Mouse (Mus musculus): ENCODE results near the gene Sephs2.

Gene Sephs2

DNA sequence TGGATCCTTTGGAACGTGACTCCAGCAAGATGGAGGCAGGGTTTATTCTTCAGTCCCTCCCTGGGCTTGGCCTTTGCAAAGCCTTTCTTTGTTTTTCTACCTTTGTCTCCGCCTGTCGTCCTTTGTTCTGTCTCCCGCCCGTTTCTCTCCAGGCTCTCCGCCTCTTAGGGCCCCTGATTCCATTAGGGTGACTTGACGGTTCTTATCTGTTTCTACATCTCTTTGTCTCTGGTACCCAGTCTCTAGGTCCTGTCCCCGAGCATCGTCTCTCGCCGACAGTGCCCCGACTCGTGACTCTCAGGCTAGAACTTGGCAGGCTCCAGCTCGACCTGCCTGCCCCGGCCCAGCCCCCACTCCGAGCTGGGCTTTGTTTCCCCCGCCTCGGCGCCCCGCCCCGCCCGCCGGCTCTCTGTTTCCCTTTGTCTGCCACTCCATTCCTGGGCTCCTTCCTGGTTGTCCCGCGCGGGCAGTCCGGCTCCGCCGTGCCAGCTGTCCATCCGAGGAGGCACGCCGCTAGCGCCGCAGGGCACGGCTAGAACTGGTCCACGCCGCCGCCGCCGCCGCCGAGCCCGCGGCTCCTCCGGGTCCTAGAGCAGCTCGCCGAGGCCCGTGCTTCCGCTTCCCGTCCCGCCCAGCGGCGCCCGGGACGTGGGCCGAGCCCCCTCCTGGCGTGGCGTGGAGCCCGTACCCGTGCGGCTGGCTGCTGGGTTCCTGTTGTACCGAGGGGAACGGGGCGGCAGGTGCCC, 41.1 kb downstream of the Sephs2 start, which contains the start of the genes Zfp553 and Sept1:
Gene Zfp553 (plus strand): TSS at position 440 of the 746 bp plus-strand sequence.
Gene Sept1 (minus strand): TSS at position 509 of the 746 bp plus-strand sequence.
- DNase-seq, result peak; percentile 86

DNA sequence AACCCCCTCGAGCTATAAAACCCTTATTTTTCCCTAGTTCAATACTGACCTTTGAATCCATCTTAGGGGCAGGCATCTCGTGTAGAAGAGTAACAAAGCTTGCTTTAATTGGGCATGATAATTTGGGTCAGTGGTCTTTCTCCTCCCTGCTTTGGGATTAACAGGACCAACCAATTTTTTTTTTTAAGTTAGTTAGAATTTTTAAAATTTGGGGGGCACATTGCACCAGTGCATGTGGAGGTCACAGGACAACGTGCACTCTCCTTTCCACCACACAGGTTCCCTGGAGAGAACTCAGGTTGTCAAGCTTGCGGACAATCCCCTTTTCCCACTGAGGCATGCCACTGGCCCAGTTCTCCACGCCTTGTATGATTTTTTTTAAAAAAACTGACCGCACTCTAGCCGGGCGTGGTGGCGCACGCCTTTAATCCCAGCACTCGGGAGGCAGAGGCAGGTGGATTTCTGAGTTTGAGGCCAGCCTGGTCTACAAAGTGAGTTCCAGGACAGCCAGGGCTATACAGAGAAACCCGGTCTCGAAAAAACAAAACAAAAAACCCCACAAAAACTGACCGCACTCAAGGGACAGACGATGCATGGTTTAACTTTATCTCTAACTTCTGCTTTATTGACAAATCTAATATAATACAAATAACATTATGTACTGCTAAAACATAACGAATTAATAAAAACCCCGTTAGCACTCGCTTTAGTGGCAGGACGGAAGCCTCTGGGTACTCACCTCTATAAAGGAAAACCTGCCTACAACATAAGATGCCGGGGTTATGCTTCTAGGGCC, 41.8 kb downstream of the Sephs2 start:
- no peak for DNase-seq

DNA sequence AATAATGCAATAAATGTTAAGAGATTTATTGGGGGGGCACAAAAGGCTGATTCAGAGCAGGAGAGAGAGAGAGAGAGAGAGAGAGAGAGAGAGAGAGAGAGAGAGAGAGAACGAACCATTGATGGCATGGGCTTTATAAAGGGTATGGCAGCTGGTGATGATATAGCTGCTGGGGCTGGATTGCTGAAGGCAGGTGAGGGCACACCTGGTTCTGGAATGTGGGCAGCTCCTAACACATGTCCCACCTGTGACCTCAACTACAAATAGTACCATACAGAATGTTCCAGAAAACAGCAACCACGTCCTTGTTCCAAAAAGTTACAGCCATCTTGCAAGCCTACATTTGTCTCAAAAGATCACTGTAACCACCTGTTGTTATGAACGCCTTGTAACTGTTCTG, 42.5 kb downstream of the Sephs2 start:
- DNase-seq, result no peak

DNA sequence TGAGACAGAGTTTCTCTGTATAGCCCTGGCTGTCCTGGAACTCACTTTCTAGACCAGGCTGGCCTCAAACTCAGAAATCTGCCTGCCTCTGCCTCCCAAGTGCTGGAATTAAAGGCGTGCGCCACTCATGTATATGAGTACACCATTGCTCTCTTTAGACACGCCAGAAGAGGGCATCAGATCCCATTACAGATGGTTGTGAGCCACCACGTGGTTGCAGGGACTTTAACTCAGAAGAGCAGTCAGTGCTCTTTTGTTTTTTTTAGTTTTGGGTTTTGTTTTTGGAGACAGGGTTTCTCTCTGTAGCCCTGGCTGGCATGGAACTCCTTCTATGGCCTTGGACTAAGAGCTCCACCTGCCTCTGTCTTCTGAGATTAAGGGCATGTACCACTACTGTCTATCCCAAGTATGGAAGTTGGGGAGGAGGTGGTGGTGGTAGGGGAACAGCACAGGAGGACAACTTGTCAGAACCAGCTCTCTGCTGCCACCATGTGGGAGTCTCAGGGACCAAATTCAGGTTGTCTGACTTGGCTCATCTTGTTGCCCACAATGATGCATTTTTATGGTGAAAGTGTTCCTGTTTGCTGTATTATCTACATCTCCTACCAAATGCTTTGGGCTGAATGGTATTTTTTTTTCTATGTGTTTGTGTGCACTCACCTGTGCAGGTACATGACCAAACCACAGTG, 45.1 kb downstream of the Sephs2 start:
- DNase-seq, result peak; percentile 90

DNA sequence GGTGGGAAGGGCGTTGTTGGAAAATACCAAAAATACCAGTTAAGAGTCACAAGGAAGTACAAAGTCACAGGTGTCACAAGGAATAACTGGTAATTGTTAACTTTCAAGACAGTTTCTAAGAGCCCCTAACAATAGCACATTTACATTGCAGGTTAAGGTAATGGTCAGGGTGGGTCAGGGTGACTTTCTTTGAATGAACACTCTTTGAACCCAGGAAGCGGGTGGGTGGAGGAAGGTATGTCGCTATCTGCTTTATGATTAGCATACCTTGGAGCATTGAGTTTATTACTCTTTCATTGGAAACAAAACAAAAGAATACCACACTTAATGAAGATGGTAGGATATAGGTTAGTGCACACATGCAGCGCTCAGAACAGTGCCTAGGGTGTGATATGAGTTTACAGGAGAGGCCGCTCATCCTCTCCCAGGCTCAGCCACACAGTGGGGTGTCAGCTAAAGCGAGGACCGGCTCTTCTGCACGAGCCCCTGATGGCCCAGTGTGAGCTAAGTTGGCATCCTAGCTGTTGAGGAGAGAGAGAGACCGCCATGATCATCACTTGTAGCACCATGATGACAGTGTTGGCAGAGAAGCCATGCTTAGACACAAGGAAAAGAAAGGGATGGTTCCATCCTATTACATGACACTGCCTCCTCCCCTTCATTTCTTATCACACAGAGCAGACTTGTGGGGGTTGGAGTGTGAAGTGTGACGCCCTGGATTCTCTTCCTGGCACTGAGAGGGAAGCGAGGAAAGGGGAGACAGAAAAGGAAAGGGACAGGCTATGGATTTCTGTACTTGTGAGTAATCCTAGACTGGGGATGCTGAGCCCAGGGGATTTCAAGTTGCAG, 48.5 kb downstream of the Sephs2 start:
- no peak for DNase-seq

DNA sequence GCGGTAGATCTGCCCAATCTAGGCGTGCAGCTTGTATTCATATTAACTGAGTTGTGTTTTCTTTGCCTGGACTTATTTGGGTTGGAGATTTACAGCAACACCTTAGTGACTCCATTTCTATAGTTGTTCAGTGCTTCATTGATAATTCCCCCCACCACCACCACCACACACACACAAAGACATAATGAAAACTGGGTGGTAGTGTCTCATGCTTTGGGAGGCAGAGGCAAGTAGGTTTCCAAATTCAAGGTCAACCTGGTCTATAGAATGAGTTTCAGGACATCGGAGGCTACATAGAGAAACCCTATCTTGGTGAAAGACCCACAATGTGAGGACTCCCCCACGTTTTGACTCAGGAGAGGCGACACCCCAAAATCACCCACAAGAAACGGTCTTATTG, 49.2 kb downstream of the Sephs2 start:
- no peak for DNase-seq

DNA sequence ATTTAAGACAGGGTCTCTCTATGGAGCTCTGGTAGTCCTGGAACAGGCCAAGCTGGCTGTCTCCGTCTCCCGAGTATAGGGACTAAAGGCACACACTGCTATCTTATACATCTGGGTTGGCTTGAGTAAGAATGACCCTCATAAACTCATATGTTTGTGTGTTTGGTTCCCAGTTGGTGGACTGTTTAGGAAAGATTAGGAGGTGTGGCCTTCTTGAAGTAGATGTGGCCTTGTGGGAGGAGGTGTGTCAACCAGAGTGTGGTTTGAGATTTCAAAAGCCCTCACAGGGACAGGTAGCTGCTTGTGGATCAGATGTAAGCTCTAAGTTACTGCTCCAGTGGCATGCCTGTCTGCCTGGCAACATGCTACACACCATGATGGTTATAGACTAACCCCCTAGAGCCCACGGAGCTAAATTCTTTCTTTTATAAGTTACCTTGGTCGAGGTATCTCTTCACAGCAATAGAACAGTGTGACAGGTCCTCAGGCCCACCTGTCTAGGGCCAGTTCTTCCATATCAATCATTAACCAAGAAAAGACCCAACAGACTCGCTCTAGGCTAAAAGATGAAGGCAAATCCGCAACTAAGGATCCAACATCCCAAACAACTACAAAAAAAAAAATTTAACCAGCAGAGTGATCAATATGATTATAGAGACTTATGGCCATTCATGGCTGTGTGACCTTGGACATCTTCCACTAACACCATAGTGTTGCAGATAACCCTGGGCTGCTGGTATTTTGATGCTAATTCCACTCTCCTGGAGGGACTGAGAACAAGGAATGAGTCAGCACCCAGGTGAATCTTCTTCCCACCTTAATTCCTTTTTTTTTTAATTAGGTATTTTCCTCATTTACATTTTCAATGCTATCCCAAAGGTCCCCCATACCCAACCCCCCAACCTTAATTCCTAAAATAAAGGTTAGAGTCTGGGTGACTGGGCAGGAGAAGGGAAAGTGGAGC, 50.1 kb downstream of the Sephs2 start:
- DNase-seq, result no peak

DNA sequence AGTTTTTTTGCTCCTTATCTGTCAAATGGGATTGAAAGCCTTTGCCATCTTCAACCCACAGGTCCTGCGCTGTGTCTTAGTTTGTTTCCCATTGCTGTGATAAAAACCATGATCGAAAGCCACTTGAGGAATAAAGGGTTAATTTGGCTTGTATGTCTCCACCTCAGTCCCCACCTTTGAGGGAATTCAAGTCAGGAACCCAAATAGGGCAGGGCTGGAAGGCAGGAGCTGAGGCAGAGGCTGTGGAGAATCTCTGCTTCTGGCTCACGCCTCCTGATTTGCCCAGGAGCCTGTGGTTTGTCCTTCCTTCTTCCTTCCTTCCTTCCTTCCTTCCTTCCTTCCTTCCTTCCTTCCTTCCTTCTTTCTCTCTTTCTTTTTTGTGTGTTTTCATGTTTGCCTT, 50.7 kb downstream of the Sephs2 start:
- DNase-seq, result no peak

All from lung, postnatal 10 days (tissue).